ENCODE assay signal across 7 mouse cellular contexts in the genomic region with DNA sequence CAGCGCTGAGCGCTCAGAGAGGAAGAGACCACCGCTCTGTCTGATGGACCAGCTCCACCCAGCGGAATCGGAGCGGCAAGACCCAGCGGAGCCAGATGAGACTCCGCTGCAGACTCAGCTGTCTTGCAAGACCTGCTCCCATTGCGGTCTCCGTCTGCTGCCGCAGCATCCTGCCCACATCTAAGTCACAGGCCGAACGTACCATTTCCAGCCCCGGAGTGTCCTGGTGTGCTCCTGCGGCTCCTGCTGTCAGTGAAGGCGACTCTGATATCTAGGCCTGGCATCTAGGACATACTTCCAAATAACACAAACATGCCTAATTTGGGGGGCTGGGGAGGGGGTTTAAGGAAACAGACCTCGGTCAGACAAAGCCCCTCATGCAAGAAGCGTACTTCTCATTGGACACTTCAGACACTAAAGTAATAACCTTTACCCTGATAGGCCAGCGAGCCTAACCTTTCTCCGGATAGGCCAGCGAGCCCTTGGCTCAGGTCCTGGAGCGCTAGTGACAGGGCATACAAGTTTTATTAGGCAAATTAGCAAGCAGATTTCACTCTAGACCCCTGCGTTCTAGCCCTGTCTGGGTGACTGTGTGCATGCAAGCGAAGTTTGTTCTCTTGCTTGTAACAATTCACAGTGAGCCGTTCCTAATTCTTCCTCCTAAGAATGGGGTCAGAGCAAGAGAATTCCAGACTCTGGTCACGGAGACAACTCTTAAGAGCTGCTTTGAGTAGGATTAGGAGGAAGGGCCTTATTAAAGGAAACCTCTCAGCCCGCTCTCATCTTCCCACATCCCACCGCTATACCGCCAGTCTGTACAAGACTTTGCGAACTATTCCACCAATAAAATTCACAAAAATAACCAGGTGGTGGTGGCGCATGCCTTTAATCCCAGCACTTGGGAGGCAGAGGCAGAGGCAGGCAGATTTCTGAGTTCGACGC. TPM values are rescaled to one million over a fixed set of nuclear protein-coding genes. Genes with fewer than 3 reads are reported as not detected.
A peak's percentile ranks its signal among the peaks of the same experiment; 100 is the strongest.
DNase-seq lines count a peak whose midpoint lies in the region; ATAC-seq lines count a peak whose summit lies in the region.

A gene (minus strand): TSS at position 404 of the 942 bp plus-strand sequence.

- H3K9ac ChIP-seq in intestine, embryonic 15.5 days, result peak within 1 kb of the TSS; percentile 56

- peaks cover 7% of the 10 kb centered on the region for H3K4me1 ChIP-seq in intestine, embryonic 15.5 days (replicated peaks)
- H3K4me1 ChIP-seq in midbrain, embryonic 10.5 days, result peaks cover 19% of the 10 kb centered on the region

- H3K36me3 ChIP-seq in intestine, embryonic 15.5 days, result no peaks in the 10 kb centered on the region
- H3K36me3 ChIP-seq in midbrain, embryonic 10.5 days, result peaks cover 16% of the 10 kb centered on the region

- 10% methylated on average over 33 of the region's 33 CpGs for WGBS in intestine, embryonic 15.5 days
- 12% methylated on average over 33 of the region's 33 CpGs for WGBS in midbrain, embryonic 10.5 days

- intact Hi-C loops in gastrocnemius, postnatal 36 days (cut with DNase I), result no loop called here
- intact Hi-C loops in left cerebral cortex, postnatal 25 days (cut with DNase I), result loop anchor here (5.0 kb wide), 1 partner anchor 61 kb away; no protein-coding TSS in a partner anchor

- peak; percentile 98 for ATAC-seq in intestine, embryonic 15.5 days

- peak within 1 kb of the TSS; percentile 87 for H3K27ac ChIP-seq in intestine, embryonic 15.5 days
- peak within 1 kb of the TSS; percentile 91 for H3K27ac ChIP-seq in midbrain, embryonic 10.5 days (replicated peaks)

- peak within 1 kb of the TSS; percentile 59 for H3K4me2 ChIP-seq in intestine, embryonic 15.5 days (replicated peaks)

- no peaks in the 10 kb centered on the region for H3K9me3 ChIP-seq in intestine, embryonic 15.5 days
- no peaks in the 10 kb centered on the region for H3K9me3 ChIP-seq in midbrain, embryonic 10.5 days (replicated peaks)

- H3K27me3 ChIP-seq in intestine, embryonic 15.5 days (replicated peaks), result no peaks in the 10 kb centered on the region
- H3K27me3 ChIP-seq in midbrain, embryonic 10.5 days (ENCODE audit: low read depth, poor library complexity, severe bottlenecking), result no peaks in the 10 kb centered on the region

- peak within 1 kb of the TSS; percentile 70 for H3K4me3 ChIP-seq in intestine, embryonic 15.5 days (replicated peaks)
- H3K4me3 ChIP-seq in midbrain, embryonic 10.5 days, result peak within 1 kb of the TSS; percentile 66

- peak; percentile 94 for DNase-seq in adrenal gland, adult 2 months
- peak; percentile 84 for DNase-seq in embryo, embryonic 11.5 days (ENCODE audit: low read depth, low spot score)
- peak; percentile 77 to 82 for DNase-seq in gastrocnemius, postnatal 36 days
- peak; percentile 91 to 96 for DNase-seq in left cerebral cortex, postnatal 25 days (ENCODE audit: low spot score in 2 of 2)
- DNase-seq in midbrain, embryonic 10.5 days (ENCODE audit: low spot score), result peak; percentile 86
- DNase-seq in right cerebral cortex, postnatal 4 days, result peak; percentile 76

RNA-seq across cellular contexts. Expression of the gene that starts here (rescaled TPM):
- total RNA-seq in adrenal gland, adult 2 months (2021), result 1 to 10 TPM; 7.4 to 8.4 TPM
- polyA plus RNA-seq in adrenal gland, adult 2 months (2012; rRNA removed), result 0.33 and 0.43 TPM in 2 replicates
- total RNA-seq in gastrocnemius, postnatal 36 days (2021), result 1 to 10 TPM; 3.8 to 6.8 TPM
- polyA plus RNA-seq in intestine, embryonic 15.5 days (2015; fragmentation: Nextera tagmentation; extraction: Ambion mirVana), result 6.4 and 6.9 TPM in 2 replicates
- 1 to 10 TPM; 7.9 to 9.2 TPM for total RNA-seq in left cerebral cortex, postnatal 25 days (2021)
- 7.9 and 8.9 TPM in 2 replicates for polyA plus RNA-seq in midbrain, embryonic 10.5 days (2016; fragmentation: Nextera tagmentation; extraction: Ambion mirVana)

Comparison
In these comparisons a context has a peak if more than half of its experiments do, and no peak if none do; other contexts are left out.
1. Peak in every context shown above with its lines: DNase-seq, ATAC-seq, H3K4me3 ChIP-seq and H3K27ac ChIP-seq.